Mouse (Mus musculus) brain, adult 2 months (tissue): ENCODE measurements at regions not wholly inside any gene's neighbourhood (a gene's known extent, or its start where the extent isn't known, plus 50 kb on each side); places are given as distances from the start of the nearest gene placed in this dataset.
"Not testable (repeated sequence)": the region's sequence is repeated elsewhere in the genome, so short reads cannot be mapped to it uniquely, and the experiment has no call there.

ENCODE experiments used
- DNase-seq: peaks from one replicate; pipeline ENCODE4 v3.0.0; 2011; ENCODE audit warnings: low read depth, low spot score

GRCm38 (mm10) chr3:69669541-69669940 is 52.2 kb upstream of the Nmd3 start:
- DNase-seq: peak; percentile 17

DNA sequence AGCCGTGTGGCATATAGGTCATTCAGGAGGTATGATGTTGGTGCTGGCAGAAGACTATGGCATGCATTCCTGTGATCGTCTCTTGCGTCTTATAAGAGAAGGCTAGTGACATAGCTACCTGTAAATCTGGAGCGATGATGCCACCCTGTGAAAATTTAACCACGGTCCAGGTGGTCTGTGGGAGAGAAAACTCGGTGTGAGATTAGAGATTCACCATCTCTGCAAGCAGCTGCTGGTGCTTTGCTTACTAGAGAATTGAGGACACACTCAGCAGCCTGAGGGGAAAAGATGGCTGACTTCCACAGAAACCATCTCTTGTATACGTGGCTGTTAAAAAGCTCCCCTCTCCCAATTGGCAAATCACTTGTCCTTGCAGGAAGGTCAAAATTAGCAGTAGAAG is 54.0 kb upstream of the Nmd3 start:
- peak; percentile 59 for DNase-seq

GRCm38 (mm10) chr3:69667359-69667758 is 54.4 kb upstream of the Nmd3 start:
- DNase-seq: peak; percentile 4

DNA sequence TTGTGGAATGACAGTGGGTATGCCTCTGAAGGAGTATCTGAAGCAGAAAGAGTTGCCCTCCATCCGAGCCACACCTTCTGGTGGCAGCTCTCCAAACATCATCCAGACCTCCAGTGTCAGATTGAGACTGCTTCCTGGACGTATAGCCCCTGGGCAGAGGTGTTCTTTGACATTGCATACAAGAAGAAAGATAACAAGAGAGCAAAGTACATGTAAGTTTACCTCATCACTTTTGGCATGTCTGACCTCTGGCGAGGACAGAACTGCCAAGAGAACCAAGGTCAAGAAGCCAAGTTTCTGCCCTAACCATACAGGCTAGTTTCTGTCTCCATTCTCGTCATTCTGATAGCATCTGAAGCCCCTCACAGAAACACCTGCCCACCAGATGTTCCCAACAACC is 57.5 kb upstream of the Nmd3 start:
- DNase-seq: no peak

- no peak for DNase-seq
Measured at GRCm38 (mm10) chr3:69658185-69658584, 59.4 kb upstream of the B3galnt1 start.

DNA sequence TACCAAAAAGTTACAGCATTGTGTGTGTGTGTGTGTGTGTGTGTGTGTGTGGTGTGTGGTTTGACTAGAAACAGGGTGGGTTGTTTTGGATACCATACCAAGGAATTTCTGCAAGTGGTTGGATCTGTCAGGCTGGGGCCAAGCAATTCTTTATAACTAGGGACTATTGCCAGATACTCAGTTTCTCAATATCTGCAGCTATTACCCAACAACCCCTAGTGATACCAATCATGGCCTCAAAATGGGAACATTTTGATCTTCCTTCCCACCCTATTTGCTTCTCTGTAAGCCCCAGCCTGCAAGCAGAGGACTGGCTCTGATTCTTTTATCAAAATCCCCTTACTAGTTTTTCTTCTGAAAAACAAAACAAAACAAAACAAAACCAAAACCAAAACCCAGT is 58.8 kb upstream of the B3galnt1 start:
- no peak for DNase-seq

DNA sequence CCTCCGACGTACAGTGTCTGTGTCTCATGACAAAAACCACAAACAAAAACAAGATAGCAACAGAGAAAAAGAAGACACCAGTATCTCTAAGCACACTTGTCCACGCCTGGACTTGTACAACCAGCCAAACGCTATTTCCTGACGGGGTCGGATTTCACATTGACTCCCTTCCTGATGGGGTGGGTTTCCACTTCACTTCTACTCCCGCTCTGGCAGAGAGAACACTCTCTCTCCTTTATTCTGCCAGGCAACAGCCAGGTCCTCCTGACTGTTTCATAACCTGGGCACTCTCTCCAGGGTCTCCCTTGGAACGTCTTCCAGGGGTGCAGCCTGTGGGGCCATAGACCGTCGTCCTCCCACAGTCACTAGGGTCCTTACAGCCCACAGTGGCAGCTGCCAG is 56.9 kb upstream of the B3galnt1 start:
- not testable (repeated sequence) for DNase-seq

DNA sequence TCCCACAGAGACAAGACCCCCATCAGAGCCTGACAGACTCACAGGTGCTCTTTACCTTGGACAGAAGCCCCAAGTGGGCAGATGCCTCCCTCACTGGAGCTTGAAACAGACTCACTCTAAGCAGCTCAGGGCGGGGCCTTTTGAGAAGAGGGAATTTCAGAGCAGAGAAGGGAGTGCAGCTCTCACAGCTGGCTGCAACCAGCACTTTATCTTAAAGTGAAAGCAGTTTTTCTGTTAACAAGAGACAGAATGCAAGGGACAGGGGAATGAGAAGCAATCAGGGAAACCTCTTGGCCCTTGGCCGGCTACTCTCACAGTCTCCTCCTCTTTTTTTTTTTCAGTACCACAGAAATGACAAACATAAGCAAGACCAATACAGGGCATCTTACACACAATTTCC is 56.2 kb upstream of the B3galnt1 start:
- DNase-seq: no peak

GRCm38 (mm10) chr3:69653361-69653760 is 54.6 kb upstream of the B3galnt1 start:
- not testable (repeated sequence) for DNase-seq

DNA sequence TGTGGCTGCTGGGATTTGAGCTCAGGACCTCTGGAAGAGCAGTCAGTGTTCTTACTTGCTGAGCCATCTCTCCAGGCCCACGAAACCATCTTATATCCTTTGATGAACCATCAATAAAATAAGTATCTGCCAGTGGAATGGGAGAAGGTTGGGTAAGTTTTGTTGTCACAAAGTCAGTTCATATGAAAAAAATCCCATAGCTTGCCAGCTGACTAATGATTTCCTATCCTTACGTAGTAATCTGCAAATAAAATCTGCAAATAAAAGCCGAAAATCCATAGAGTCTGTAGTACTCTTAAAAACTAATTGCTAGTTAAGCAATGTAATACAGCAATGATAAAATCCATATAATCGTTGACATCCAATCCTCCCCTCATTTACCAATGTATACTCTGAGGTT is 50.8 kb upstream of the B3galnt1 start:
- DNase-seq: no peak
